Mouse (Mus musculus) heart, adult 2 months (tissue): ENCODE results near the gene Mapk6.

Experiments
- CTCF ChIP-seq: fragments of 200-600 bp; IDR thresholded peaks from 2 replicates; pipeline ENCODE4 v1.8.1; 2022; ENCODE audit warnings: antibody characterized with exemption, mild to moderate bottlenecking, moderate library complexity
- POLR2A ChIP-seq: fragments of 200-500 bp; IDR thresholded peaks from 2 replicates; pipeline ENCODE4 v1.6.1; 2011; ENCODE audit warnings: mild to moderate bottlenecking, low read depth, low read length, control low read depth; ENCODE audit not compliant: insufficient read depth

DNA sequence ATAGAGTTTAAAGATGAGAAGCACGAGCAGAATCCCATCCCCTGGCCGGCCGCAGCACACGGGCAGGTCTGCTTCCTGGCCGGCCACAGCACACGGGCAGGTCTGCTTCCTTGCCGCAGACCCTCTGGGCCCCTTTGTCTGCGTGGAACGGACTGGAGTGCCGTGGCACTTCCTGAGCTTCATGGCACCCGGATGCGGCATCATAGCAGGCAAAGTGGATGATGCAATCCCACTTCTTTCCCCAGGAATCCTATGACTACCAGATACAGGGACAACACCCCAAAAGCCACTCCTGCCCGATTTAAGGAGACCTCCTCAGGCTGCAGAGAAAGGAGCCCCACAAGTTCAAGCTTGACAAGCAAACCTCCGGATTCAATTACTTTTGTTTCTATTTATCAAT lies 27.0 kb downstream of the Mapk6 start:
- TF ChIP-seq CTCF (no peak), POLR2A (no peak)
